Mouse (Mus musculus) CH12.LX (cell line): ENCODE measurements at regions not wholly inside any gene's neighbourhood (a gene's known extent, or its start where the extent isn't known, plus 50 kb on each side); places are given as distances from the start of the nearest gene placed in this dataset.

Experiments used
- DNase-seq: peaks from one replicate; pipeline ENCODE4 v3.0.0-alpha.2; 2013; ENCODE audit errors: extremely low read depth
- H3K27ac ChIP-seq: 2 replicates; pipeline ENCODE4 v1.5.1; 2012; ENCODE audit warnings: low read depth, mild to moderate bottlenecking, control low read depth, moderate library complexity; ENCODE audit not compliant: insufficient read depth
- H3K27me3 ChIP-seq: replicated peaks from 2 replicates; pipeline ENCODE3; 2012; ENCODE audit warnings: inconsistent platforms
- H3K36me3 ChIP-seq, 2 experiments: replicated peaks in 1 of 2; 2 replicates each; pipeline versions ENCODE3 to v1.6.1; 2012; ENCODE audit warnings: inconsistent platforms in 1 of 2, low read length in 1 of 2, mild to moderate bottlenecking in 1 of 2, mixed read lengths in 1 of 2, moderate library complexity in 1 of 2; ENCODE audit not compliant: control insufficient read depth in 1 of 2, insufficient read depth in 1 of 2
- H3K4me1 ChIP-seq, 2 experiments: 2 replicates each; pipeline ENCODE4 v1.6.1; 2012; ENCODE audit warnings: inconsistent platforms in 1 of 2, moderate library complexity in 1 of 2; ENCODE audit not compliant: insufficient read depth in 2 of 2, control insufficient read depth in 1 of 2
- H3K4me2 ChIP-seq: 2 replicates; pipeline ENCODE4 v1.6.1; 2012; ENCODE audit warnings: low read depth, mild to moderate bottlenecking, control low read depth; ENCODE audit not compliant: poor library complexity, insufficient read depth, severe bottlenecking
- H3K4me3 ChIP-seq, 3 experiments: fragments of 150-350 bp in 1 of 3; sonication (generic) in 1 of 3; replicated peaks in 1 of 3; 2 replicates each; pipeline versions ENCODE3 to v1.5.1; 2011 to 2012; ENCODE audit warnings: low read depth in 2 of 3, low read length in 2 of 3, mild to moderate bottlenecking in 2 of 3, moderate library complexity in 2 of 3, control low read depth in 1 of 3, improper control_type of control experiment in 1 of 3, inconsistent platforms in 1 of 3, mixed read lengths in 1 of 3; ENCODE audit not compliant: poor library complexity in 1 of 3
- H3K79me2 ChIP-seq: replicated peaks from 2 replicates; pipeline ENCODE4 v1.6.1; 2012; ENCODE audit warnings: mild to moderate bottlenecking, moderate library complexity; ENCODE audit not compliant: control insufficient read depth, poor library complexity, insufficient read depth, severe bottlenecking; ENCODE audit errors: extremely low read depth
- H3K9ac ChIP-seq: 2 replicates; pipeline ENCODE4 v1.6.1; 2012; ENCODE audit warnings: low read depth, mild to moderate bottlenecking, control low read depth, moderate library complexity; ENCODE audit not compliant: insufficient read depth
- H3K9me3 ChIP-seq: replicated peaks from 2 replicates; pipeline ENCODE3; 2012; ENCODE audit warnings: low read length, inconsistent platforms, mixed read lengths
- E2F4 ChIP-seq: IDR thresholded peaks from 2 replicates; pipeline ENCODE4 v1.6.1; 2011; ENCODE audit warnings: low read depth, low read length, improper control_type of control experiment; ENCODE audit not compliant: insufficient replicate concordance
- EP300 ChIP-seq: IDR thresholded peaks from 2 replicates; pipeline ENCODE4 v1.6.1; 2011; ENCODE audit warnings: low read length, improper control_type of control experiment
- ETS1 ChIP-seq: conservative IDR thresholded peaks from 2 replicates; pipeline ENCODE4 v1.6.1; 2012; ENCODE audit warnings: low read depth, mild to moderate bottlenecking, inconsistent platforms, low read length, improper control_type of control experiment, moderate library complexity
- IRF4 ChIP-seq: IDR thresholded peaks from 2 replicates; pipeline ENCODE4 v1.6.1; 2014; ENCODE audit warnings: low read depth, mild to moderate bottlenecking, inconsistent platforms, low read length, improper control_type of control experiment
- KAT2A ChIP-seq: IDR thresholded peaks from 2 replicates; pipeline ENCODE4 v1.6.1; 2012; ENCODE audit warnings: low read length, improper control_type of control experiment, inconsistent platforms; ENCODE audit not compliant: insufficient replicate concordance
- MAFK ChIP-seq: IDR thresholded peaks from 2 replicates; pipeline ENCODE4 v1.6.1; 2011; ENCODE audit warnings: low read length, improper control_type of control experiment; ENCODE audit not compliant: insufficient replicate concordance
- MAZ ChIP-seq: IDR thresholded peaks from 2 replicates; pipeline ENCODE4 v1.6.1; 2012; ENCODE audit warnings: low read depth, mild to moderate bottlenecking, inconsistent platforms, low read length, improper control_type of control experiment, moderate library complexity
- MEF2A ChIP-seq: IDR thresholded peaks from 2 replicates; pipeline ENCODE4 v1.6.1; 2014; ENCODE audit warnings: low read depth, mild to moderate bottlenecking, inconsistent platforms, low read length, improper control_type of control experiment, borderline replicate concordance
- NELFE ChIP-seq: IDR thresholded peaks from 2 replicates; pipeline ENCODE4 v1.6.1; 2011; ENCODE audit warnings: low read depth, low read length, improper control_type of control experiment
- NRF1 ChIP-seq: IDR thresholded peaks from 2 replicates; pipeline ENCODE4 v1.6.1; 2014; ENCODE audit warnings: low read depth, mild to moderate bottlenecking, inconsistent platforms, low read length, improper control_type of control experiment, moderate library complexity
- POLR2AphosphoS2 ChIP-seq: IDR thresholded peaks from 2 replicates; pipeline ENCODE4 v1.6.1; 2011; ENCODE audit warnings: low read depth, low read length, improper control_type of control experiment
- RAD21 ChIP-seq: IDR thresholded peaks from 2 replicates; pipeline ENCODE4 v1.6.1; 2011; ENCODE audit warnings: low read depth, mild to moderate bottlenecking, low read length, improper control_type of control experiment, moderate library complexity
- TCF12 ChIP-seq: IDR thresholded peaks from 2 replicates; pipeline ENCODE4 v1.6.1; 2014; ENCODE audit warnings: low read depth, mild to moderate bottlenecking, inconsistent platforms, low read length, improper control_type of control experiment
- UBTF ChIP-seq: IDR thresholded peaks from 2 replicates; pipeline ENCODE4 v1.6.1; 2012; ENCODE audit warnings: low read depth, mild to moderate bottlenecking, inconsistent platforms, low read length, improper control_type of control experiment, moderate library complexity
- USF2 ChIP-seq: conservative IDR thresholded peaks from 2 replicates; pipeline ENCODE4 v1.6.1; 2011; ENCODE audit warnings: low read depth, low read length, improper control_type of control experiment
- ZC3H11A ChIP-seq: IDR thresholded peaks from 2 replicates; pipeline ENCODE4 v1.6.1; 2012; ENCODE audit warnings: low read depth, mild to moderate bottlenecking, inconsistent platforms, low read length, improper control_type of control experiment
- ZKSCAN1 ChIP-seq: IDR thresholded peaks from 2 replicates; pipeline ENCODE4 v1.6.1; 2012; ENCODE audit warnings: low read depth, inconsistent platforms, low read length, improper control_type of control experiment, borderline replicate concordance
- ZMIZ1 ChIP-seq: IDR thresholded peaks from 2 replicates; pipeline ENCODE4 v1.6.1; 2012; ENCODE audit warnings: low read depth, mild to moderate bottlenecking, inconsistent platforms, low read length, improper control_type of control experiment
- ZNF384 ChIP-seq: IDR thresholded peaks from 2 replicates; pipeline ENCODE4 v1.6.1; 2012; ENCODE audit warnings: low read depth, low read length, improper control_type of control experiment, inconsistent platforms
- dilution Hi-C: fragments of 300-500 bp; cut with MboI; formaldehyde crosslinking; loops from 2 replicates; pipeline ENCODE4 v1.14.3; 2020; ENCODE audit warnings: low sequenced_read_pairs; ENCODE audit not compliant: extremely low pct_unique_long_range_greater_than_20kb, extremely low pct_ligation_motif_present
- in situ Hi-C: fragments of 300-500 bp; cut with MboI; formaldehyde crosslinking; loops from 3 replicates; pipeline ENCODE4 v1.14.3; 2019; ENCODE audit warnings: low sequenced_read_pairs, low pct_ligation_motif_present, low pct_unique_long_range_greater_than_20kb, mixed read lengths

DNA sequence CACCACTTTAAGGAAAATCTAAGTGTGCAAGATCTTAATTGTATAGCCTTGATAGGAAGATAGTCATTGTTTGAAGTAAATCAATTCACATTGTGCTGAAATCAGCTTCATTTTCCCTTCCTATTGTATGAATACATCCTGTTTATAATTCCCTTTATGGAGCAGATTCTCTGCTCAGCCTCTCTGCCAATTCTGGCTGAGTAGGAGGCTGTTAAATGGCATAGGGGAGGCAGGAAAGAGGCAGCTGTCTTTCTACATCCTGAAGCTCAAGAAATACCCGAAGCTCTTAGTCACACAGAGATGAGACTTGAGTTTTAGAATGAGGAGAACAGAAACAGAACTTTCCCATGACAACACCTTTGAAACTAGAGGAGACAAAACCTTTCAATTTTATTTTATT is 142.7 kb downstream of the Plppr4 start:
- in situ Hi-C loops = no loop called here
- Histone ChIP-seq H3K4me3 (no peak overlapping the region), H3K36me3 (no peaks in the 10 kb centered on the region), H3K9me3 (no peaks in the 10 kb centered on the region), H3K79me2 (no peaks in the 10 kb centered on the region), H3K9ac (no peak overlapping the region), H3K27me3 (no peaks in the 10 kb centered on the region), H3K27ac (no peak overlapping the region), H3K4me2 (no peak overlapping the region), H3K4me1 (no peaks in the 10 kb centered on the region)
- dilution Hi-C loops = no loop called here
- no peak for DNase-seq
- no peak for TF ChIP-seq ZNF384
- TF ChIP-seq KAT2A = no peak
- TF ChIP-seq E2F4 = no peak
- no peak for TF ChIP-seq NRF1
- TF ChIP-seq IRF4 = no peak
- TF ChIP-seq MAZ = no peak
- no peak for TF ChIP-seq NELFE
- TF ChIP-seq MEF2A = no peak
- TF ChIP-seq ZKSCAN1 = no peak

GRCm38 (mm10) chr3:117191903-117192302 is 168.8 kb downstream of the Plppr4 start:
- no peak overlapping the region for H3K27ac ChIP-seq
- no peak for DNase-seq
- no peak overlapping the region for H3K4me3 ChIP-seq
- no peak overlapping the region for H3K4me2 ChIP-seq
- no peaks in the 10 kb centered on the region for H3K9me3 ChIP-seq
- no peaks in the 10 kb centered on the region for H3K27me3 ChIP-seq
- no peaks in the 10 kb centered on the region for H3K4me1 ChIP-seq
- H3K36me3 ChIP-seq = no peaks in the 10 kb centered on the region
- in situ Hi-C loops = no loop called here
- dilution Hi-C loops = no loop called here
- no peak for TF ChIP-seq RAD21
- peak; percentile 93 for TF ChIP-seq MAFK
- H3K79me2 ChIP-seq = no peaks in the 10 kb centered on the region
- H3K9ac ChIP-seq = no peak overlapping the region

- TF ChIP-seq ETS1 = no peak
- no peak for TF ChIP-seq ZMIZ1
- TF ChIP-seq MEF2A = no peak
- TF ChIP-seq USF2 = no peak
- TF ChIP-seq UBTF = no peak
- no peak for TF ChIP-seq EP300
- TF ChIP-seq ZKSCAN1 = no peak
- no peak for TF ChIP-seq MAZ
- TF ChIP-seq TCF12 = no peak
- TF ChIP-seq ZC3H11A = no peak
- no peak for TF ChIP-seq NELFE
- TF ChIP-seq POLR2AphosphoS2 = no peak
- dilution Hi-C loops = no loop called here
- H3K4me1 ChIP-seq = no peaks in the 10 kb centered on the region
Observed at GRCm38 (mm10) chr3:117188782-117189500, 171.7 kb downstream of the Plppr4 start.

More at GRCm38 (mm10) chr3:117188782-117189500, 171.7 kb downstream of the Plppr4 start:
- no peaks in the 10 kb centered on the region for H3K36me3 ChIP-seq
- no peak overlapping the region for H3K4me2 ChIP-seq
- H3K9me3 ChIP-seq = no peaks in the 10 kb centered on the region
- in situ Hi-C loops = no loop called here
- H3K4me3 ChIP-seq = no peak overlapping the region
- H3K27ac ChIP-seq = no peak overlapping the region
- H3K27me3 ChIP-seq = no peaks in the 10 kb centered on the region
- DNase-seq = no peak
- H3K79me2 ChIP-seq = no peaks in the 10 kb centered on the region
- no peak overlapping the region for H3K9ac ChIP-seq
